Mouse (Mus musculus) heart, adult 2 months (tissue): ENCODE measurements around the gene Rhebl1. TPM values are rescaled to one million over a fixed set of nuclear protein-coding genes. Genes with fewer than 3 reads are reported as not detected.

ENCODE experiments used
- DNase-seq, 2 experiments: peaks; one replicate each; pipeline ENCODE4 v3.0.0; 2021
- H3K27ac ChIP-seq: fragments of 200-600 bp; 2 replicates; pipeline ENCODE4 v1.8.1; 2022
- H3K27me3 ChIP-seq: fragments of 200-500 bp; 2 replicates; pipeline ENCODE4 v1.6.1; 2012; ENCODE audit warnings: mild to moderate bottlenecking, low read length, inconsistent platforms, mixed read lengths; ENCODE audit not compliant: control insufficient read depth, insufficient read depth
- H3K36me3 ChIP-seq: fragments of 200-500 bp; 2 replicates; pipeline ENCODE4 v1.6.1; 2012; ENCODE audit warnings: low read length, inconsistent platforms; ENCODE audit not compliant: control insufficient read depth, insufficient read depth
- H3K4me1 ChIP-seq: fragments of 200-500 bp; 2 replicates; pipeline ENCODE4 v1.6.1; 2011; ENCODE audit warnings: low read length; ENCODE audit not compliant: control insufficient read depth, insufficient read depth
- H3K4me3 ChIP-seq: fragments of 200-600 bp; 2 replicates; pipeline ENCODE4 v1.8.1; 2022
- H3K79me2 ChIP-seq: fragments of 200-500 bp; replicated peaks from 2 replicates; pipeline ENCODE4 v1.6.1; 2012; ENCODE audit warnings: mild to moderate bottlenecking, inconsistent platforms, low read length, moderate library complexity, mixed read lengths; ENCODE audit not compliant: control insufficient read depth, insufficient read depth
- H3K9ac ChIP-seq: fragments of 200-500 bp; 2 replicates; pipeline ENCODE4 v1.6.1; 2012; ENCODE audit warnings: low read depth, mild to moderate bottlenecking, control low read depth, inconsistent platforms, low read length, mixed read lengths
- CTCF ChIP-seq: fragments of 200-600 bp; IDR thresholded peaks from 2 replicates; pipeline ENCODE4 v1.8.1; 2022; ENCODE audit warnings: antibody characterized with exemption, mild to moderate bottlenecking, moderate library complexity
- EP300 ChIP-seq: fragments of 200-500 bp; IDR thresholded peaks from 2 replicates; pipeline ENCODE4 v1.6.1; 2011; ENCODE audit warnings: low read depth, low read length, control low read depth; ENCODE audit not compliant: insufficient read depth
- POLR2A ChIP-seq: fragments of 200-500 bp; IDR thresholded peaks from 2 replicates; pipeline ENCODE4 v1.6.1; 2011; ENCODE audit warnings: mild to moderate bottlenecking, low read depth, low read length, control low read depth; ENCODE audit not compliant: insufficient read depth
- WGBS: fragments of 180-500 bp; shearing (Covaris S2); methylation state at CpG from one replicate; pipeline ENCODE4 v1.1.7; 2018; 5-methylcytosine and 5-hydroxymethylcytosine counted together
- intact Hi-C: fragments of 180-260 bp; cut with DNase I; formaldehyde crosslinking; loops from one replicate; pipeline ENCODE4 v1.15.1; 2025
- polyA plus RNA-seq: library from polyadenylated mRNA; depleted of rRNA; stranded (reverse); fragments of >200 nt; gene quantifications from 2 replicates; pipeline ENCODE4 v1.2.3, GENCODE M21; 2012
- total RNA-seq, 2 experiments: library from RNA; stranded (reverse); gene quantifications; 2 replicates each; pipeline ENCODE4 v1.2.3; 2021

Gene Rhebl1
- total and polyA plus RNA-seq, 3 experiments, result 1.6 to 4.4 (median 2.3) TPM

GRCm38 (mm10) chr15:98860921-98861320, 33.4 kb downstream of the Rhebl1 start:
- intact Hi-C loops, result no loop called here
- no peak overlapping the region for H3K9ac ChIP-seq
- H3K27me3 ChIP-seq, result no peaks in the 10 kb centered on the region
- peaks cover 4% of the 10 kb centered on the region; the same call in 1 of the 2 replicates for H3K79me2 ChIP-seq
- WGBS, result 93% methylated on average over 18 of the region's 18 CpGs
- no peaks in the 10 kb centered on the region for H3K36me3 ChIP-seq
- no peak overlapping the region for H3K4me3 ChIP-seq
- no peak for DNase-seq
- no peak overlapping the region for H3K27ac ChIP-seq
- no peaks in the 10 kb centered on the region for H3K4me1 ChIP-seq
- TF ChIP-seq EP300 (no peak), CTCF (no peak), POLR2A (no peak)

- intact Hi-C loops, result no loop called here
- H3K36me3 ChIP-seq, result no peaks in the 10 kb centered on the region
- no peaks in the 10 kb centered on the region for H3K27me3 ChIP-seq
- H3K27ac ChIP-seq, result no peak overlapping the region
- TF ChIP-seq EP300 (no peak), POLR2A (no peak), CTCF (no peak)
- H3K4me3 ChIP-seq, result no peak overlapping the region
- H3K79me2 ChIP-seq, result peaks cover 4% of the 10 kb centered on the region; the same call in 1 of the 2 replicates
- H3K4me1 ChIP-seq, result no peaks in the 10 kb centered on the region
- 80% methylated on average over 9 of the region's 9 CpGs for WGBS
- no peak overlapping the region for H3K9ac ChIP-seq
- DNase-seq, result no peak
Measured at GRCm38 (mm10) chr15:98859319-98860043, 34.9 kb downstream of the Rhebl1 start.

- H3K79me2 ChIP-seq, result peaks cover 3% of the 10 kb centered on the region
- WGBS, result 88% methylated on average over 16 of the region's 16 CpGs
- intact Hi-C loops, result no loop called here
Measured at GRCm38 (mm10) chr15:98854214-98854613, 40.1 kb downstream of the Rhebl1 start.

GRCm38 (mm10) chr15:98853161-98853937, 41.0 kb downstream of the Rhebl1 start:
- Histone ChIP-seq H3K4me1 (no peaks in the 10 kb centered on the region), H3K27me3 (no peaks in the 10 kb centered on the region), H3K4me3 (no peak overlapping the region), H3K36me3 (no peaks in the 10 kb centered on the region), H3K27ac (no peak overlapping the region), H3K79me2 (peaks cover 3% of the 10 kb centered on the region), H3K9ac (no peak overlapping the region)
- DNase-seq, result no peak
- intact Hi-C loops, result no loop called here
- TF ChIP-seq POLR2A (no peak), EP300 (no peak), CTCF (no peak)
- WGBS, result 89% methylated on average over 28 of the region's 28 CpGs

More at GRCm38 (mm10) chr15:98854214-98854613, 40.1 kb downstream of the Rhebl1 start:
- Histone ChIP-seq H3K4me3 (no peak overlapping the region), H3K9ac (no peak overlapping the region), H3K27ac (no peak overlapping the region), H3K36me3 (no peaks in the 10 kb centered on the region), H3K4me1 (no peaks in the 10 kb centered on the region), H3K27me3 (no peaks in the 10 kb centered on the region)
- DNase-seq, result no peak
- TF ChIP-seq CTCF, result no peak
- no peak for TF ChIP-seq EP300
- TF ChIP-seq POLR2A, result no peak

- Histone ChIP-seq H3K79me2 (peaks cover 3% of the 10 kb centered on the region), H3K27ac (no peak overlapping the region), H3K36me3 (no peaks in the 10 kb centered on the region), H3K9ac (no peak overlapping the region), H3K4me3 (no peak overlapping the region), H3K4me1 (no peaks in the 10 kb centered on the region), H3K27me3 (no peaks in the 10 kb centered on the region)
- DNase-seq, result no peak
- intact Hi-C loops, result no loop called here
- 90% methylated on average over 9 of the region's 9 CpGs for WGBS
- TF ChIP-seq CTCF, result no peak
- TF ChIP-seq EP300, result no peak
- no peak for TF ChIP-seq POLR2A
Measured at GRCm38 (mm10) chr15:98852733-98853132, 41.6 kb downstream of the Rhebl1 start.

GRCm38 (mm10) chr15:98852071-98852470, 42.3 kb downstream of the Rhebl1 start:
- TF ChIP-seq POLR2A, result no peak
- no peak for TF ChIP-seq CTCF
- no peak for TF ChIP-seq EP300

More at GRCm38 (mm10) chr15:98852071-98852470, 42.3 kb downstream of the Rhebl1 start:
- Histone ChIP-seq H3K79me2 (peaks cover 3% of the 10 kb centered on the region), H3K27me3 (no peaks in the 10 kb centered on the region), H3K27ac (no peak overlapping the region), H3K4me1 (no peaks in the 10 kb centered on the region), H3K4me3 (no peak overlapping the region), H3K9ac (no peak overlapping the region), H3K36me3 (no peaks in the 10 kb centered on the region)
- WGBS, result 92% methylated on average over 9 of the region's 9 CpGs
- no peak for DNase-seq
- intact Hi-C loops, result no loop called here
